Mouse (Mus musculus): ENCODE results near the gene Nap1l3. TPM values are rescaled to one million over a fixed set of nuclear protein-coding genes. Genes with fewer than 3 reads are reported as not detected.

Nap1l3 gene
- polyA plus RNA-seq (2015; fragmentation: Nextera tagmentation; extraction: Ambion mirVana) = 0.67 and 0.69 TPM in 2 replicates

DNA sequence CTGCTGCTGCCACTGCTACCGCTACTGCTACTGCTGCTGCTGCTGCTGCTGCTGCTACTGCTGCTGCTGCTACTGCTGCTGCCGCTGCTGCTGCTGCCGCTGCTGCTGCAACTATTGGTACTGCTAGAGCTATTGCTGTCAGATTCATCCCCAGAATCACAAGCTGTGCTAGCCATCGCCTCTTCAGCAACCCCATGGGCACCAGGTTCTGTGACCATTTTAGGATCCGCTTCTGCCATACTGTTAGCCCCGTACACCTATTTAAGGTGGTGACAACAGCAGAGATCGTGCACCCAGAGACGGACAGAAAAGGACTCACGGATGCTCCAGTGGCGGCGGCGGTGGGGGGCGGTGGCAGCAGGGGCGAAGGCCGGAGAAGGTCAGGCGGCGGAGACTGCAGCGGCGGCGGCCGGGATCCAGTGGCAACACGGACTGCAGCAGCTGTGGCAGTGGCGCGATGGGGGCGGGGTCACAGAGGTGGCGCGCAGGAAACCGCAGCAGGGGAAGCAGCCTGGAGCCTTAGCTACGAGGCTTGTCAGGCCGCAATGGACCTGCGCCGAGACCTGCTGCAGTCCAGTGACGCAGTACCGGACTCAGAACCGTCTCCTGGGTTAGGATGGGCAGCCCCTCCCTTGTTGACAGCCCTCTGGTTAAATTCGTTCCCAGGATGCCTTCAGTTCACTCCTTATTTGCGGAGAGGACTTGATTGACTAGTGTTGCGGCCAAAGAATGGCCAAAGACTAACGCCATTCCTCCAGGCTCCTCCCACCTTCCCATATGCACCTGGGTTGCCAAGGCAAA is at the start of gene Nap1l3:
Gene Nap1l3 (minus strand): TSS at position 621 of the 801 bp plus-strand sequence.

